Mouse (Mus musculus) layer of hippocampus, adult 11-12 months (tissue): ENCODE results near the gene Dhx30.

Experiments used
- DNase-seq: peaks from one replicate; pipeline ENCODE4 v3.0.0; 2022; ENCODE audit warnings: low spot score

Gene Dhx30

GRCm38 (mm10) chr9:110045763-110046377 lies 71.8 kb downstream of the Dhx30 start:
- DNase-seq, result no peak

GRCm38 (mm10) chr9:110044373-110044772 lies 73.3 kb downstream of the Dhx30 start:
- no peak for DNase-seq

- DNase-seq, result no peak
These were observed 79.1 kb downstream of the Dhx30 start for GRCm38 (mm10) chr9:110038485-110038884.

DNA sequence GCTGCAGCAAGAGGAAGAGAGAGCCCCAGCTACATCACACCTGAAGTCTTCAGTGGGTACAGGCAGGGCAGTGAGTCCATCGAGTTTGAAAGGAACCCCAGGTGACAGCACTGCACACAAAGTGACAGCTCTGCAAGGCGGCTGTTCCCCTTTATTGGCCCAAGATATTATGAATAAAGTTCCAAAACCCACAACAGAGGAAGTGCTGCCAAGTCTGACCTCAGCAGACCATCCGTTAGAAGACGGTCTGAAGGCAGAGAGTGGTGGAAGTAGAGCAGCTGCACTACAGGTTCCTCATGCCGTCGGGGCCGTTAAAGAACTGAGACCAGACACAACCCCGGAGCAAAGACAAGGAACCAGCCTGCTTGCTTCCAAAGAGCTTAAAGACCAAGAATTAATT lies 79.7 kb downstream of the Dhx30 start:
- DNase-seq, result no peak

- no peak for DNase-seq
These were observed 82.5 kb downstream of the Dhx30 start for GRCm38 (mm10) chr9:110035091-110035490.
